In the genomic region with DNA sequence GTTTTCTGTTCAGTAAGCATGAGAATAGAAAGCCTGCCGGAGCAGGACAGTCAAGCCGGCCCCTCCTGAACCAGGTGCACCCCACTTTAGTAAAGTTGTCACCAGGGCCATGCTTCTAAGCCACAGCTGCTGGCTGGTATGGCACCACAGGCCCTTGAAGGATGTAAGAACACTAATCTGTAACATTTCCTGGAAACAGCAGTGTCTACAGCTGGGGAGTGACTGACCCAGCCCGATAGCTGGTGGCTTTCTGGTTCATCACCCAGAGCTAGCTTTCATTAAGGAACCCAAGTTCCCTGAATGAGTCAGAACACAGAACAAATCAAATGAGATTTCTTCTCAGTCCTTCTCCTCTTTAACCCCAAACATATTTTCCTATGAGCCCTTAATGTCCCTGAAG, we compare ENCODE assay signal across 25 mouse cellular contexts.
DNase-seq lines count a peak whose midpoint lies in the region; TF ChIP-seq lines count a peak whose summit lies in the region.
"Had no signal": no experiment of that assay in that cellular context is flagged by ENCODE, and none has a peak within 500 bp of the region (broad histone marks: within the 10 kb centered on the region; RNA-seq: fewer than 3 reads in every experiment).

No protein-coding gene starts in this region.

- DNase-seq in A20 (ENCODE audit: low read depth, low spot score), result peak; percentile 86
- DNase-seq in thymus, adult 2 months, result peak; percentile 25
- DNase-seq in thymus, postnatal 14 days, result peak; percentile 55
- peak; percentile 53 for DNase-seq in thymus, postnatal 4 days
- no peak for DNase-seq in ovary, postnatal 14 days (ENCODE audit: low spot score)
- DNase-seq in embryo, embryonic 11 days, result no peak
- no peak for DNase-seq in lung, adult 18-20 months
- DNase-seq: adrenal gland, adult 8-10 months; adrenal gland, postnatal 25 days; B cell, adult 2 months; cerebellum, adult 11-12 months; cerebellum, adult 9-10 months; cerebellum, postnatal 14 days; forebrain, postnatal 0 days; gastrocnemius, adult 2 months; gastrocnemius, postnatal 25 days; heart, adult 18-20 months; heart, postnatal 10 days; heart, postnatal 36 days had no signal

- peaks cover 39% of the 10 kb centered on the region for H3K4me1 ChIP-seq in thymus, adult 2 months (replicated peaks; ENCODE audit: control insufficient read depth, insufficient read depth, low read length)
- H3K4me1 ChIP-seq: heart, embryonic 12.5 days had no signal

- no peaks in the 10 kb centered on the region for H3K27me3 ChIP-seq in thymus, adult 2 months (ENCODE audit: control insufficient read depth, insufficient read depth, low read length)

- no peak overlapping the region for H3K4me3 ChIP-seq in thymus, adult 2 months (ENCODE audit: control insufficient read depth, insufficient read depth, low read length)
- H3K4me3 ChIP-seq: embryonic facial prominence, embryonic 12.5 days; embryonic facial prominence, embryonic 15.5 days; gastrocnemius, adult 2 months; heart, embryonic 12.5 days; heart, embryonic 15.5 days; hindbrain, embryonic 10.5 days; hindbrain, embryonic 13.5 days had no signal

- peak overlapping the region; percentile 25; the same call in 1 of the 2 replicates for H3K27ac ChIP-seq in thymus, adult 2 months (ENCODE audit: control insufficient read depth, insufficient read depth, low read length)
- H3K27ac ChIP-seq: embryonic facial prominence, embryonic 12.5 days; embryonic facial prominence, embryonic 15.5 days; gastrocnemius, adult 2 months; heart, embryonic 15.5 days; hindbrain, embryonic 10.5 days; hindbrain, embryonic 13.5 days had no signal

- no peak for TF ChIP-seq POLR2A in thymus, adult 2 months (IDR thresholded peaks at IDR 0.05; ENCODE audit: control insufficient read depth, extremely low read depth, insufficient read depth, low read length, poor library complexity)

- no peak for TF ChIP-seq CTCF in thymus, adult 2 months (IDR thresholded peaks at IDR 0.05; ENCODE audit: borderline replicate concordance, control insufficient read depth, extremely low read depth, insufficient read depth, low read length, poor library complexity)

- H3K36me3 ChIP-seq in thymus, adult 2 months (ENCODE audit: control insufficient read depth, insufficient read depth, low read length), result no peaks in the 10 kb centered on the region
- H3K36me3 ChIP-seq: embryonic facial prominence, embryonic 12.5 days; embryonic facial prominence, embryonic 15.5 days; heart, embryonic 12.5 days; heart, embryonic 15.5 days; hindbrain, embryonic 10.5 days; hindbrain, embryonic 13.5 days had no signal

- 7% methylated on average over 3 of the region's 3 CpGs for WGBS in thymus, adult 2 months

Comparison
In these comparisons a context has a peak if more than half of its experiments do, and no peak if none do; other contexts are left out.
1. DNase-seq: peak in A20 (single experiment), thymus, adult 2 months (single experiment), thymus, postnatal 14 days (single experiment) and thymus, postnatal 4 days (single experiment); none in ovary, postnatal 14 days (single experiment), embryo, embryonic 11 days (single experiment) and lung, adult 18-20 months (0 of 2).